Mouse (Mus musculus) limb, embryonic 14.5 days (tissue): ENCODE measurements around the gene Nup210l. TPM values are rescaled to one million over a fixed set of nuclear protein-coding genes. Genes with fewer than 3 reads are reported as not detected.

Experiments
- ATAC-seq: fragments of 200-750 bp; cut with Nextera tagmentation; 2 replicates; pipeline ENCODE4 v1.8.0; 2017; ENCODE audit warnings: low read depth, moderate number of reproducible peaks, moderate TSS enrichment; ENCODE audit not compliant: low FRiP score
- DNase-seq: peaks from one replicate; pipeline ENCODE4 v3.0.0-alpha.2; 2015; ENCODE audit warnings: low spot score
- H3K27ac ChIP-seq: fragments of 300-500 bp; sonication (generic); replicated peaks from 2 replicates; pipeline ENCODE4 v1.5.1; 2014; ENCODE audit warnings: low read depth, mild to moderate bottlenecking, low read length, moderate library complexity, mixed read lengths
- H3K27me3 ChIP-seq: fragments of 300-500 bp; sonication (generic); 2 replicates; pipeline ENCODE4 v1.6.1; 2014; ENCODE audit warnings: low read length, mixed read lengths; ENCODE audit not compliant: control insufficient read depth, insufficient read depth
- H3K36me3 ChIP-seq: fragments of 300-500 bp; sonication (generic); 2 replicates; pipeline ENCODE4 v1.6.1; 2014; ENCODE audit warnings: mild to moderate bottlenecking, low read length, moderate library complexity, mixed read lengths; ENCODE audit not compliant: control insufficient read depth, insufficient read depth
- H3K4me1 ChIP-seq: fragments of 300-500 bp; sonication (generic); 2 replicates; pipeline ENCODE4 v1.6.1; 2014; ENCODE audit warnings: antibody characterized with exemption, low read length, mixed read lengths; ENCODE audit not compliant: control insufficient read depth, insufficient read depth
- H3K4me2 ChIP-seq: fragments of 300-500 bp; sonication (generic); replicated peaks from 2 replicates; pipeline ENCODE4 v1.6.1; 2014; ENCODE audit warnings: low read depth, mild to moderate bottlenecking, low read length, moderate library complexity; ENCODE audit not compliant: severe bottlenecking
- H3K4me3 ChIP-seq: fragments of 300-500 bp; sonication (generic); replicated peaks from 2 replicates; pipeline ENCODE4 v1.5.1; 2014; ENCODE audit warnings: low read length
- H3K9ac ChIP-seq: fragments of 300-500 bp; sonication (generic); 2 replicates; pipeline ENCODE4 v1.6.1; 2014; ENCODE audit warnings: mild to moderate bottlenecking, low read depth, low read length, moderate library complexity; ENCODE audit not compliant: severe bottlenecking
- H3K9me3 ChIP-seq: fragments of 300-500 bp; sonication (generic); 2 replicates; pipeline ENCODE4 v1.6.1; 2016; ENCODE audit warnings: low read length; ENCODE audit not compliant: control insufficient read depth
- POLR2A ChIP-seq: fragments of 200-500 bp; IDR thresholded peaks from 2 replicates; pipeline ENCODE4 v1.8.0; 2012; ENCODE audit warnings: inconsistent platforms, mild to moderate bottlenecking, moderate library complexity, borderline replicate concordance; ENCODE audit not compliant: insufficient read depth, insufficient read length; ENCODE audit errors: extremely low read depth
- WGBS: fragments of 180-500 bp; shearing (Covaris S2); extraction: QIAGEN DNeasy Blood & Tissue Kit; methylation state at CpG from one replicate; pipeline ENCODE4 v1.1.7; 2014; 5-methylcytosine and 5-hydroxymethylcytosine counted together
- polyA plus RNA-seq, 2 experiments: library from polyadenylated mRNA; depleted of rRNA in 1 of 2; stranded (reverse) in 1 of 2; unstranded in 1 of 2; fragments of >200 nt; fragmentation: Nextera tagmentation in 1 of 2; extraction: Ambion mirVana in 1 of 2; gene quantifications; 2 replicates each; pipeline versions ENCODE4 v1.2.1 to v1.2.3; 2012 to 2014

Gene Nup210l
- polyA plus RNA-seq, 2 experiments, result 0.30 to 2.5 TPM

GRCm38 (mm10) chr3:90161541-90161940, 57.6 kb downstream of the Nup210l start:
- 82% methylated on average over 3 of the region's 3 CpGs for WGBS
- no peak for DNase-seq
- Histone ChIP-seq H3K4me1 (no peaks in the 10 kb centered on the region), H3K4me3 (no peak overlapping the region), H3K9me3 (no peaks in the 10 kb centered on the region), H3K36me3 (no peaks in the 10 kb centered on the region), H3K27ac (no peak overlapping the region), H3K9ac (no peak overlapping the region), H3K4me2 (no peak overlapping the region), H3K27me3 (no peaks in the 10 kb centered on the region)
- no peak for ATAC-seq
- no peak for TF ChIP-seq POLR2A

GRCm38 (mm10) chr3:90179566-90179965, 75.6 kb downstream of the Nup210l start:
- H3K36me3 ChIP-seq, result no peaks in the 10 kb centered on the region

GRCm38 (mm10) chr3:90183581-90183980, 79.6 kb downstream of the Nup210l start:
- Histone ChIP-seq H3K36me3 (no peaks in the 10 kb centered on the region), H3K4me3 (no peak overlapping the region), H3K9ac (no peak overlapping the region), H3K4me1 (no peaks in the 10 kb centered on the region), H3K27me3 (no peaks in the 10 kb centered on the region), H3K9me3 (no peaks in the 10 kb centered on the region), H3K4me2 (no peak overlapping the region), H3K27ac (no peak overlapping the region)
- DNase-seq (no peak), ATAC-seq (no peak)
- WGBS, result 74% methylated on average over 3 of the region's 3 CpGs
- TF ChIP-seq POLR2A, result no peak

More at GRCm38 (mm10) chr3:90179566-90179965, 75.6 kb downstream of the Nup210l start:
- Histone ChIP-seq H3K4me2 (no peak overlapping the region), H3K9me3 (no peaks in the 10 kb centered on the region), H3K27me3 (no peaks in the 10 kb centered on the region), H3K27ac (no peak overlapping the region), H3K9ac (no peak overlapping the region), H3K4me1 (no peaks in the 10 kb centered on the region), H3K4me3 (no peak overlapping the region)
- ATAC-seq (no peak), DNase-seq (no peak)
- WGBS, result 69% methylated on average over 3 of the region's 3 CpGs
- no peak for TF ChIP-seq POLR2A

DNA sequence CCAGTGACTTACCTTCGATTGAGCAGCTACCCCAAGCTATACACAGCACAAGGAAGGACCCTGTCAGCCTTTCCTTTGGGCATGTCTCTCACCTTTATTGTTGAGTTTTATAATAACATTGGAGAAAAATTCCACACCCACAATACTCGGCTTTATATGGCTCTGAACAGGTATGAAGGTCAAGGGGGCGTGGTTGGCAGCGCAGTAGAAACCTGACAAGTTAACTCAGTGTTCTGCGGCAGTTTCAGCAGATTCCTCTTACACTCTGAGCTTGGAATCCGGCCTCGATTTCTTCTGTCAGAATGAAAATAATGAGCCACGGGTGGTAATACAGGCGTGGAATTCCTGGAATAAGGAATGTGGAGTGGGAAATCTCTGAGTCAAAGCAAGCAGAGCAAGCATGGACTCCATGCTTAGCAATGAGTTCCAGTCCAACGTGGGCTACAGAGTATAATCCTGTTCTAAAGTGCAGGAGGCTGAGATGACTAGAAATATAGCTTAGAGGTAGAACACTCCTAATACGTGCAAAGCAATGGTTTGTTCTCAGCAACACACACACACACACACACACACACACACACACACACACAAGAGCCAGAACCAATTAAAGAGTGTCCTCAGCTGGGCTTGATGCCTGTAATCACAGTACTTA, 87.1 kb downstream of the Nup210l start:
- H3K4me3 ChIP-seq, result no peak overlapping the region
- whole genome bisulfite sequencing, result 71% methylated on average over 11 of the region's 11 CpGs
- DNase-seq (no peak), ATAC-seq (no peak)
- H3K9me3 ChIP-seq, result no peaks in the 10 kb centered on the region
- no peak overlapping the region for H3K9ac ChIP-seq
- no peaks in the 10 kb centered on the region for H3K27me3 ChIP-seq
- no peaks in the 10 kb centered on the region for H3K36me3 ChIP-seq
- no peaks in the 10 kb centered on the region for H3K4me1 ChIP-seq
- TF ChIP-seq POLR2A, result no peak
- no peak overlapping the region for H3K4me2 ChIP-seq
- no peak overlapping the region for H3K27ac ChIP-seq

- Histone ChIP-seq H3K4me1 (no peaks in the 10 kb centered on the region), H3K27ac (no peak overlapping the region), H3K4me3 (no peak overlapping the region), H3K4me2 (no peak overlapping the region), H3K9ac (no peak overlapping the region; the same call in 1 of the 2 replicates), H3K36me3 (no peaks in the 10 kb centered on the region), H3K9me3 (no peaks in the 10 kb centered on the region), H3K27me3 (no peaks in the 10 kb centered on the region)
- no peak for ATAC-seq
- DNase-seq, result no peak
- no peak for TF ChIP-seq POLR2A
- WGBS, result 20% methylated on average over 4 of the region's 4 CpGs
These were observed 90.8 kb downstream of the Nup210l start for GRCm38 (mm10) chr3:90194759-90195158.
